Mouse (Mus musculus): ENCODE measurements around the gene Adamts1.

Adamts1 gene

DNA sequence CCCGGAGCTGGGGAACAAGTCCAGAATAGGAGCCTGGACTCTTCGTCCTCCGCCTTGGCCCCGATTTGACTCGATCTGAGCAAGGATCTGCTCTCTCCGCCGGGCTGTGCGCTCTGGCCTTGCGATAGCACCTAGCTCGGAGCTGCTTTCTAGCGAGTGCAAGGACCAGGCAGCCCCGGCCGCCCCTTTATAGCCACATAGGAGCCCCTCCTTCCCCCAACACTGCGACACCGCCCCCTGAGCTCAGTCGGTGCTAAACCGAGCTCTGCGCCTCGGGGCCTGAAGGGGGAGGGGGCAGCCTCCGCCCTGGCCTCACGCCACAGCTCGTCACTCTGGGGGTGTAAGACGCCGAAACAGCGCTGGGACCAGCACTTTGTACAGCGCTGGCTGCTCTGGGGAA lies at the start of gene Adamts1:
Adamts1 (minus strand) TSS at position 160 of the 400 bp plus-strand sequence.
- DNase-seq: peak; percentile 88

DNA sequence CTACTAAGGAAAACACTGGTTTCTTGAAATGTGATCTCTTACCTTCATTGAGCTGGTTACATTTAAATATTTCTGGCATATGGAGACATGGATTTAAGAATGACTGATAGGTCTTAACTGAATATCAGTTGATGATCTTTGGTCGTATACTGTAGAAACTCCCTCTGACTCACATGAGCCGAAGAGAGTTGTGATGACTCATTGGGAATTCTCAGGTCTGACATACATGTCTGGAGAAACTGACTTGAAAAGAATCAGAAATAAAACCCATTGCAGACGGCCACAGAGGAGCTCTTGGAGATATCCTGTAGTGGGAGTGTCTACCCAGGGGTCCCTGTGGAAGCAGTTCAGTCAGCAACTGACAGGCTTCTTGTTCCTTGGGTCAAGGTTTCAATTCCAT lies 24.2 kb upstream of the Adamts1 start:
- no peak for DNase-seq

DNA sequence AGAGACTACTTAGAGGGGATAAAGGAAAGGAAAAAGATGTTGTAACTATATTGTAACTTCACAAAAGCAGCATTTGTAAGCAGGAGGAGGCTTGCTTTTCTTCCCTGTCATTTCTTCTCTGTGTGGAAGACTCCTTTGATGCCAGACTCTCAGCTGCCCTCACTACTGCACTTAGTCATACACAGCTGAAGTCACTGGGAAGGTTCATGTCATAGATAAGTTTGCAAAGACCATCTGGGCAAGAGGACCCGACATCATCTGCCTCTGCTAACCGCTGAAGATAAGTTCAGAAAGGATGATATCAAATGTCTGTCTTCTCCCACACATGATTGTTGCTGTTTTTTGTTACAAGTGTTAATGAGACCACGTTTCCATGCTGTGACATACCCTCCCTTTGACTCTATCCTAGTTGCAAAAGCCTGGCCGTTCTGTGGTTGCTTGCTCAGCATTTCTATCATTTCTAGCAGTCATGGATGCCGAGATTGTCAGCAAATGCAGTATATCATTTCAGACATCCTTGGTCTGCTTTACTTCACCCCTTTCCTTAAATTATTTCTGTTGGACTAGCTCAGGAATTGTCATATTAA lies 19.5 kb upstream of the Adamts1 start:
- DNase-seq: no peak

DNA sequence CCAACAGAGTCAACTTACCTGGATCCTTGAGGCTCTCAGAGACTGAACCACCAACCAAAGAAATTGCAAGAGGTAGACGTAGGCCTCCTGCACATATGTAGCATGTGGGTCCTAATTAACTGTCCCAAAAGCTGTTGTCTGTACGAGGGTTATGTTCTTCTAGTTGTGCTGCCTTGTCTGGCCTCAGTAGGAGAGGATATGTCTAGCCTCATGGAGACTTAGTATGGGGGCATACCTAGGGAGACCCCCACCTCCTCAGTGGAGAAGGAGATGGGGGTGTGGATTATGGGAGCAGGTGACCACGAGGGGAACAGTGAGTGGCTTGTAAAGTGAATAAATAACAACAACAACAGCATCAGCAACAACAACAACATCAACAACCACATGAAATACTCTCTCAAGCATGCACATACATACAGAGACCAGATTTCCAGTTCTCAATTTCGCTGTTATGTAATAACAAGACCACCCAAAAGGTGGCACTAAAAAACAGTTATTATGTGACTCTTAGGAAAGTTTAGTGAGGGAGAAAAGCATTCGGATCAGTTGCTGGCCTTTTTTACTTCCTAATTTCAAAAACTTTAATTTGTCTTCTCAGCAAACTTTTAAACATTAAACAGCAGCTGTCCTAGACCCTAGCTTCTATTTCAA lies 17.0 kb upstream of the Adamts1 start:
- no peak for DNase-seq

DNA sequence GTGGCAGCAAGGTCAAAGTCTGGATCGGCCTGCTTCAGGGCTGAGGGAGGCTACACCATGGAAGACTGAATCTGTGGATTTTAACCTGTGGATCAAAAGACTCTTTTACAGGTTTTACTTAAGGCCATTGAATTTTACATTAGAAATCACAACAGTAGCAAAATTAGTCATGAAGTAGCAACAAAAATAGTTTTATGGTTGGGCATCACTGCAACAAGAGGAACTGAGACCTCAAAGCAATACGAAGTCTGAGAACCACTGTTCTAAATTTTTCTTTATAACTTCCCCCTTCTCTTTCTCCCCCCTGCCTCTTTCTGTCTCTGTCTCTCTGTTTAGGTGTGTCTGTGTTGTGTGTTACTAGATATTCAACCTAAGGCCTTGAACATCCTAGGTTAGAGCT lies 11.2 kb upstream of the Adamts1 start:
- DNase-seq: no peak

DNA sequence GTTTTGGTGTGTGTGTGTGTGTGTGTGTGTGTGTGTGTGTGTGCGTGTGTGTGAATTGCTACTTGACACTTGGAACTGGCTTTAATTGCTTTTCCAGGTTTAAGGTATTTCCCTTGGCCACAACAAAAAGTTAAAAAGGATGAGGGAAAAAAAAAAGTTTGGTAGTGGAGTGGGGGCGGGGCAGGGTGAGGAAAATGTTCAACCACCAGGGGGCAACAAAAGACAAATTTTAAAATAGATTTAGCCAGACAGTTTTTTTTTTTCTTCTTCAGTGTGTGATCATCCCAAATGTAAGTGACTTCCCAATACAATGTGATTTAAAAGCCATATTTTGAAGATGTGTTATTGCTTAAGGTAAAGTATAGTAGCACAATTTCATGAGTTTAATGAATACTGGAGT lies 4.7 kb upstream of the Adamts1 start:
- DNase-seq: peak; percentile 74

DNA sequence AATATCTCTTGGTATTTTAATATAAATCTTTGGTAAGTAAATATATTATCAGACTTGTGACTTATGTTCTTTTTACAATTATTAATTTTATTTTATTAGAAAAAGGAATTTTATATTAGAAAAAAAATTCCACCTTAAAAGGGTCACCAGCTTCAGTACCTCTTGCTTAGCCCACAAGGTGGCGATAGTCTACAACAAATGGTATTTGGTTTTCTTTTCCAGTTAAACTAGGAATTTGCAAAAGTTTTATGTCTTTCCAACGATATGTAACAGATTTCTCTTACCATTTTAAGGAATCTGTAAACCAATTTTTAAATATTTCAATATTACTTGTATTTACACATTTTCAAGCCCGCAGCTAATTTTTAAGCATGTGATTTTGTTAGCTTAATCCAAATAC lies 4.2 kb upstream of the Adamts1 start:
- peak; percentile 39 for DNase-seq

DNA sequence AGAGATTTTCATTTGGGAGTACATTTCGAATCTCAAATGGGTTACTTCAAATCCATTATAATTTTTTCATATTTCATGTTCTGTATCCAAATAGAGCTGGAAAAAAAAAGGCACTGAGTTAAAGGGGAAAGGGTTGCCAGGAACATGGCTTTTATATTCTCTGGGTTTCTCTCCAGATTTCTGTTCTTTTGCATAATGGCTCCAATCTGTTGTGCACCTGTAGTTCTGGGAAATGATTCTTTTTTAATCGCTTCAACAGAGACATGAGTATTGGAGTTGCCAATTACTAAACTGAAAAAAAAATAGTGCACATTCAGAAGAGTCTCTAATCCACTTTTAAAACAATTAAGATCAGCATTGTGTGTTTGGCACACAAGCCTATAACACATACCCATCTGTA lies 2.7 kb upstream of the Adamts1 start:
- no peak for DNase-seq

DNA sequence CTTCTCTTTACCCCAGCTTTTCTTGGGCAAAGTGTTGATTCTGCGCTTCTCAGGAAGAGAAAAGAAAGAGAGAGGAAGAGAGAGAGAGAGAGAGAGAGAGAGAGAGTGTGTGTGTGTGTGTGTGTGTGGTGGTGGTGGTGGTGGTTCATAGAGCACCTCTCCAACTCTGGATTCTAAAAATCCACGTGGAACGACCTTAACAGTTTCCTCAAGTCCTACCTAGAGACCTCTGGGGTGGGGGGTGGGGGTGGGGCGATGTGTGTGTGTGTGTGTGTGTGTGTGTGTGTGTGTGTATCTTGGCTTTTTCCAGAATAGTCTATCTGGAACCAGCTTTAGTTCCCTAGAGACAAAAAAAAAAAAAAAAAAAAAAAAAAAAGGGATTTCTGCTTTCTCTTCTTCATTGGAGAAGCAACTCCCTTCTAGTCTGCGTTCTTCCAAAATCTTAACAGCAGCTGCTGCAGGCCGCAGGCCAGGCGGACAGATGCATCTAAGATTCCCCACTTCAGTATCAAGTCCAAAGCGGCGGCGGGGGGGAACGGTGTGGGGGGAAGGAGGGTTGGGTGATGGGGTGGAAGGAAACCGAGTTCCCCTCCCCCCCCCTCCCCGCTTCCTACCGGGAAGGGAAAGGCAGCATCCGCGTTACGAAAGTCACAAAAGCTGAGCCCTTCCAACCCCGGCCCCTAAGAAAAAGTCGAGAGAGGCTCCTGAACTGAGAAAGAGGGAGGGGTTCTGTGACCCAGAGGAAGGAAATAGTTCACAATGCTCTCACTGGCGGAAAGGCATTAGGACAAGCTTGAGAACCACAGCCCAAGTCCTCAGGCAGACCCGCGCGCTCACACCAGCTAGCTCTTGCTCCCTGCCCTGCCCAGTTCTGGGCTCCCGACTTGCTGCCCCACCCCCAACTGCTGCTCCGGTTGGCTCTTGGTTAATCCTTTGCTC lies 969 bp upstream of the Adamts1 start:
- DNase-seq: peak; percentile 82

DNA sequence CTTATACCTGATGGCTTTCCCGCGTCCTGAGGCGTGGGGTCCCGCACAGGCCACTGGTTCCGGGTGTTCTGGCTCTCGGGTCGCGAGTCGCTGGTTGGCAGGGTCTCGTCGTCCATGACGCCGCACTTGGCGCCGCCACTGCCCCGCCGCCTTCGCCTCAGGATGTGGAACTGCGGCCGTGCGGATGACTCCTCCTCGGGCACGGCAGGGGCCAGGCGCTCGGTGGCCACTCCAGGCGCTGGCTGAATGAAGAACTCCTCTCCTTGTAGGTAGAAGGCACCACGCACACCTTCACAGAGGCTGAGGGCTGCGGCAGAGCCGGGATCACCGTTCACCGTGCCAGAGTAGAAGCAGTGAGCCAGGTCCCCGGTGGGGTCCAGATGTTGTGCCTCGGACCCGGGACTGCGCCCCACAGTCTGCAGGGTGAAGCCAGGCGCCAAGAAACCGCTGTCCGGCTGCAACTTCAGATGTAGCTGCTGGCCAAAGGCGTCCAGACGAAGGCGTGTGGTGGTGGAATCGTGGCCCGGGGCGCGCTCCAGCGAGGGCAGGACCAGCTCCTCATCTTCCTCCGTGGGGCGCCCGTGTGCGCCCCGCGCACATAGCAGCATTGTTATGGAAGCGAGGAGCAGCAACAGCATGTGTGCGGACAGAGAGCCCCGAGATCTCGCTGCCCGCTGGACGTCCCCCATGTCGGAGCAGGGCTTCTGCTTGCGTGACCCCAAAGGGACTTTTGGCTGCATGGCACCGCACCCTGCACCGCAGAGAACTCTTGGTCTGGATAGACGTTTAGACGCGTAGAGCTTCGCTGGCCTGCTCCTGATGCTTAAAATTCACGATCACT lies 722 bp downstream of the Adamts1 start:
- DNase-seq: peak; percentile 57

DNA sequence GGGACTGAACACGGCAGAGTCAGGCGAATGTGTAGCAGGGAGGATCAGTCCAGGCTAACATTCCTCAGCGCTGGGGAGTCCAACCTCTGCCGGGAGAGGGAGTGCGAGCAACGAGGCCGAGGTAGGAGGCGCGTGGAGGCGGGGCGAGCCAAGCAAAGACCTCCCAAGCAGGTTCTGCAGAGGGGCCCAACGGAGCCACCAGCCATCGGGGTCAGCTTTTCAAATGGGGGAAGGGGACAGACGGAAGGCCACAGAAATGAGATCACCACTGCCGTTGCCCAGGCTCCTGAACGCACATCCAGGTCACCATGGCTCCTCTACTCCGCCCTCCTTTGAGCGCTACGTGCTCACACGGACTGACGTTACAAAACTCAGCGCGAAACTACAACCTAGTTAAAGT lies 1.7 kb downstream of the Adamts1 start:
- peak; percentile 88 for DNase-seq

DNA sequence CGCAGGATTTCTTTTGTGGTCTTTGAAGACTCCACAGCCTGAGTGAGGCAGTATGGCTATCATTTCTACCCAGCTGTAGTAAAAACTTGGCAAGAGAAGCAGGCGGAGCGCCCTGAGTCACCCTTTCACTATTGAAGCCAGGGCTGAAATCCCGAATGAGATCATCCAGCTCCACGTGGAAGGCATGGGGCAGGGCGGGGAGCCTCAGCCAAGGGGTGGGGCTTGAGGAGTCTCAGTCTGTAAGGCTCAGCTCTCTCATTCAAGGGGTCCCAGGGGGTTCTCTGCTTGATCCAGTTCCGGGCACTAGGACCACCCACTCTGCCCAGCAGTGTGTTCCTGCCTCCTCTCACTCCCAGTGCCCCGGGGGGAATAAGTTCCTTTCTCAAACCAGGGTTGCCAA lies 2.2 kb downstream of the Adamts1 start:
- DNase-seq: peak; percentile 88

DNA sequence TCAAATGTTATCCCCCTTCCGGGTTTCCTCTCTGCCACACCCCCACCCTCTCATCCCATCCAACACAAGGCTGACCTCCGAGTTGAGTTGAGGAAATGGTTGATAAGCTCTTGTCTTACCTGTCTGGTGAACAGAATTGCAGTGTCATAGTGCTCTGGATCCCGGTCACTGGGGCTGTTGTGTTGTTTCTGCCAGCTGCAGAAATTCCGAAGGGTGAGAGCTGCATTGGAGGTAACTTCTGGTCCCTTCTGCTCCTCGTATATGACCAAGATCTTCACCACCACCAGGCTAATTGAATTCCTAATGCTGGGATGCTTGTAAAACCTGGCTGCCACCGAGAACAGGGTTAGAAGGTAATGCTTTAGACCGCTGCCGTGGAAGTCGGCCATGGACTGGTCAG lies 2.9 kb downstream of the Adamts1 start:
- DNase-seq: no peak

DNA sequence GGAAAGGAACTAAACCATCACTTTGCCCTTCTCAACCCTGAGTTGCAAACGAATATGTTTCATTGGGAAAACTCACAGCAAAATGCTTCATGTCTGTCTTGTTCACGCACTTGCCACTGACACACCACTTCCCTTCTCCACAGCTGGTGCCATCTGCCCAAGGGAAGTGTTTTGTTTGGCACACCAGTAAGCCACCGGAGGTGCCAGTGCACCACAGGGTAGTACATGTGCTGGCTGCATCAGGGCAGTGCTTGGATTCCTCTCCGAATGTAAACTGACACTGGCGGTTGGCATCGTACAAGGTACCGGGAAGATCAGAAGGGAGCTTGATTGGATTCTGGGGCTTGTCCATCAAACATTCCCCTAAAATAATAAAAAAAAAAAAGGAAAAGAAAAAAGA lies 4.6 kb downstream of the Adamts1 start:
- no peak for DNase-seq

DNA sequence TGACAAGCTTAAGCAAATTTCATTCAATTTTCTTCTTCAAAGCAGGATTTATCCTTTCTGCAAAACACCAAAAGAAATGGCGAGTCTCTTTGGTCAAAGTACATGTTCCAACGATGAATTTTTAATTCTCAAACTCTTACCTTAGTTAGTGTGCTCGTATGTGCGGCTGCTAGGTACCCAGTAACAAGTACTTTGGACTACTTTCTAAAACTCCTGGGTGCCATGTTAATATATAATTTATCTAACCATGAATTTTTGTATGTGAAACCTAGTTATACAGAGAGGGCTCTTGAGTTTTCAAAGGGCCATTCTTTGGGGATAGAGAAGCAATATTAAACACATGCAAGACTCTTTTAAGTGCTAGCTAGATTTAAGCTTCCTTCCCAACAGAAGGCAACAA lies 5.8 kb downstream of the Adamts1 start:
- DNase-seq: no peak

DNA sequence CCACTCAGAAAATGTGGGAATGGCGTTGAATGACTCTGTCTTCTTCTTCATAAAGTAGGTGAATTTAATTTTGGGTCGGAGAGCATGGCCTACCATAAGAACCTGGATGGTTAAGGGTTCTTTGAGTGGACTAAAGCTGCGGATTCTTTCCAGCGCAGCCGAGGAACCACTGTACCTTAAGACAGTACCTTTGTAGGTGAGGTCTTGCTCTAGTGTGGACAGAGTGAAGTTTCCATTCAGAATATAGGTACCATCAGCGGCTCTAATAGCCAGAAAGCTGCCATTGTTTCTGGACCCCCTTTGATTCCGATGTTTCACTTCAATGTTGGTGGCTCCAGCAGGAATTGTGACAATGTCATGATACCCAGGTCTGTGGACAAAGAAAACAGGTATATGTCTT lies 7.2 kb downstream of the Adamts1 start:
- no peak for DNase-seq

DNA sequence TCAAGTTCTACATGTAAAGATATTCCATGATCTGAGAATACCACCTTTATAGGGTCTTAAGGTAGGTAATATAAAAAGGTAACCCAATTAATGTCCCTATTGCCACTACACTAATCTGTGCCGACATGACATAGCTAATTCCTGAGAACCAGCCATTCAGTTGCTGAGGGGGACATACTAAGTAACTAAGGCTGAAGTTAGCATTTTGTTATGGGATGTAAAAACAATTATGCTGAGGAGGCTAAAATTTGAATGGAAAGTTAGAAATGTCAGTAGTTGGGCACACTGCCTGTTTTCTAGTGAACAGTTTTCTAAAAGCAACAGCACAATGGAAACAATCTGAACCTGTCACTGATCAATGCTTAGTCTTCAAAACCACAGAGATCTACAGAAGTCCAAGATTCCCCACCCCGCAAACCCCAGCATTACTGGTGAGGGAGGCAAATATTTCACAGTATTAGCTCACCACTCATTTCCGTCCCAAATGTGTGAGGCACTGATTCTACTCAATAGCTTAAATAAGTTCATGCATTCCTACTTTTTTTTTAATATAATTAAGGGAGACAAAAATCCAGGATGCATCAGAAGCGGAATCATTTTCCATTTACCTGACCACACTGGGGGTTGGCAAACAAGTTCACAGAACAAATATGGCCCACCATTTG lies 9.6 kb downstream of the Adamts1 start:
- DNase-seq: no peak

DNA sequence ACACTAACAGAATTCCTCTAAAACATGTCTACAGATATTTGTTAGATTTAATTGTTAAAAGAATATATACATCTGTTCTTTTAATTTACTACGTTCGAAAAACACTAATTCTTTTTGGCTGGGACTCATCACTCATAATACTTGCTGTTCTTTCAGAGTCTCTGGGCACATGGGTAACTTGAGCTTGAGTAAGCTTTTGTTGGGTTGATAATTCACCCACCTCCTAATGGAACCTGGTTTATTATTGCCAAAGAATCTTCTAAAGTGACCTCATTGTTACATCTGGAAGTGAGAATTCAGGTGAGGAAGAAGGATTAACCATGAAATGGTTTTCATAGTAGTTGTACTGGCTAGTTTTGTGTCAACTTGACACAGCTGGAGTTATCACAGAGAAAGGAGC lies 21.8 kb downstream of the Adamts1 start:
- no peak for DNase-seq

DNA sequence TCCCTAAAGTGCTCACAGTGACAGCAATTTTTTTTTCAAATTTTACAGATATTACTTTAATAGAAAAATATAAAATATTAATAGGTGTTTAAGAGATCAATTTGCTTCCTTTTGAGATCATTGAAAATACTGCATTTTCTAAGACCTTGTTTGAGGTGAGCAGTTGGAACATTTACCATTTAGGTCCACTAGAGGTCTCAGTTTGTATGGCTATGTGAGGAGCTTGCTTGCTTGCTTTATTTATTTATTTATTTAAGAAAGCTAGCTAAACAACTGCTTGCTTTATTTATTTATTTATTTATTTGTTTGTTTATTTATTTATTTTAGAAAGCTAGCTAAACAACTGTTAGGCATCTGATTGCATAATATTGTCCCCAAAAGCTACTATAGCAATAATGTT lies 23.1 kb downstream of the Adamts1 start:
- DNase-seq: no peak

DNA sequence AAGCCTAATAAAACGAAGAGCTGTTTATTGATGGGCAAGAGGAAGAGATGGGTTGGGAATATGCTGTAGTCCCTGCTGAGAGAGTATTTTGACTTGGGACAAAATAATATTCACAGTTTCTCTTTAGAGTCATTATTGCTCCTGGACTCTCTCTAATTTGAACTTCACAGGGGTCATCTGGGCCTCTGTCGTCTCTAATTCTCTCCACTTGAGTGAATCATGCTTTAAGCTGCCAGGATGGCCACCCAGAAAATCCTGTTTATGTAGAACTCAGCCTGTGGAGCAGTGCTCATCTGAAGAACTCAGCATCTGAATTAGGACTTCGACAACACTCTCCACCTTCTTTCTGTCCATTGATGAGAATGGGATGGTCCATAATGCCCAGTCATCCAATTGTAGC lies 30.6 kb downstream of the Adamts1 start:
- no peak for DNase-seq

DNA sequence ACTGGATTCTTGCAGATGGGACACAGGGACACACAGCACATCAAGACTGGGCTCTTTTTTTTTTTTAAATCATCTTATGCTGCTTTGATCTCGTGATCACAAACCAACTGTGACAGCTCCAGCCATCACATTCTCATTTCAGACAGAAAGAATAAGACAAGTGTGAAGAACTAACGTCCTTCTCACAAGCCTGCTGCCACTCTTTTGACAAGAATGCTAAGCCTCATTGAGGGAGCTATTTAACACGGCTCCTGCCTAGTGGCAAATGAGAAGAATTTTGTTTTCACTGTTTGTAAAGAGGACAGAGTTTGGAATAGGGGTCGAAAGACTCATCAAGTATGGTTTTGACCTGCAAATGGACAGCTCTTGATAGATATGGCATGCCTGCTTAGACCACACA lies 35.6 kb downstream of the Adamts1 start:
- no peak for DNase-seq

DNA sequence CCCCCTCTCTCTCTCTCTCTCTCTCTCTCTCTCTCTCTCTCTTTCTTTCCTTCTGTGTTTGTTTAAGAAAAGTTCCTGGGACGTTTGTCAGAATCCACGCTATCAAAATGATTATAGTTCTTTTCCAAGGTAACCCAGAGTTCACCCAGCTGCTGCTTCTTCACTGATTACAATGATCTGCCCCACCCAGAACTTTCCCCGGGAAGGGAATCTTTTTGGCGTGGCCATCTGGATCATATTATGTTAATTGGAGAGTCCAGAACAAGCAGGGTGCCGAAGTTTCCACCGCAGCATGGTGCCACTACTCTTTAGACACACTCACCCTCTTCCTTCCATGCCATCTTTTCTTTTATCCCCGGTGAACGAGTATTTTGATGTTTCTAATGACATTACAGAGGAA lies 37.2 kb downstream of the Adamts1 start:
- DNase-seq: no peak

DNA sequence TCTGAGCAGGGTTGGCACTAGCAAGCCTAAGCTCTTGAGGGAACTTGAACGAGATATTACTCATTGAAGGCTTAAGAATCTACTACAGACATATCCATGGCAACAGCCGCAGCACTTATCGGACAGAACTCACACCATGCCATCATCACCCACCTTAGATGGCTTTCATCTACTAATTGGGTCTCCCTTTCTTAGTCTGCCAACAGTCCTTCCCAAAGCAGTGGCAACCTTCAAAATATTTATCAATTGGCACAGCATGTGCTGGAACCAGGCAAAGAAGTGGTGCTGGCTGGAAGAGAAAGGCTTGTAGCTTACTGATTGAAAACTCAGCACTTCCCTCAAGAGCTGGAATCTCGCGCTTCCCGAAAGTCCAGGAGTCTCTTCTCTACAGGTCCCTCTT lies 37.7 kb downstream of the Adamts1 start:
- no peak for DNase-seq

All from kidney, adult 18-20 months (tissue).